In genomic region chr12:92156726-92157125, GRCm38 (mm10) we compare ENCODE assay signal across 23 mouse cellular contexts.
DNase-seq lines count a peak whose midpoint lies in the region; ATAC-seq lines count a peak whose summit lies in the region.
"Had no signal": no experiment of that assay in that cellular context is flagged by ENCODE, and none has a peak within 500 bp of the region (broad histone marks: within the 10 kb centered on the region; RNA-seq: fewer than 3 reads in every experiment).

No protein-coding gene starts in this region.

- no peak overlapping the region for H3K4me2 ChIP-seq in limb, embryonic 13.5 days (replicated peaks)
- H3K4me2 ChIP-seq: embryonic facial prominence, embryonic 12.5 days; forebrain, embryonic 13.5 days; limb, embryonic 15.5 days; liver, embryonic 15.5 days; midbrain, embryonic 13.5 days had no signal

- intact Hi-C loops in gastrocnemius, postnatal 14 days (cut with DNase I; ENCODE audit: low total_unique reads): no loop called here

- peaks cover 6% of the 10 kb centered on the region; the same call in 1 of the 2 replicates for H3K4me1 ChIP-seq in limb, embryonic 13.5 days
- H3K4me1 ChIP-seq in limb, embryonic 10.5 days: no peaks in the 10 kb centered on the region
- H3K4me1 ChIP-seq: embryonic facial prominence, embryonic 12.5 days; limb, embryonic 15.5 days; liver, embryonic 15.5 days had no signal

- H3K4me3 ChIP-seq in limb, embryonic 13.5 days: no peak overlapping the region
- no peak overlapping the region for H3K4me3 ChIP-seq in limb, embryonic 10.5 days
- H3K4me3 ChIP-seq: embryonic facial prominence, embryonic 12.5 days; erythroblast, embryonic 14.5 days; forebrain, embryonic 13.5 days; heart, adult 2 months; left cerebral cortex, adult 2 months; limb, embryonic 15.5 days; liver, embryonic 15.5 days; midbrain, embryonic 13.5 days; myocyte had no signal

- DNase-seq in gastrocnemius, postnatal 14 days: peak; percentile 3
- no peak for DNase-seq in gastrocnemius, adult 18-20 months (ENCODE audit: low spot score)
- DNase-seq in limb, embryonic 10.5 days (ENCODE audit: low spot score): no peak
- DNase-seq in cerebellum, postnatal 14 days: peak; percentile 49 to 62
- peak; percentile 16 to 29 for DNase-seq in kidney, postnatal 36 days
- no peak for DNase-seq in lung, postnatal 4 days
- DNase-seq: B cell, adult 2 months; heart, adult 2 months; heart, postnatal 4 days; thymus, adult 18-20 months; thymus, postnatal 4 days had no signal

- no peak overlapping the region for H3K9ac ChIP-seq in limb, embryonic 13.5 days
- H3K9ac ChIP-seq: embryonic facial prominence, embryonic 12.5 days; forebrain, embryonic 13.5 days; limb, embryonic 15.5 days; liver, embryonic 15.5 days; midbrain, embryonic 13.5 days had no signal

- H3K9me3 ChIP-seq in limb, embryonic 13.5 days: no peaks in the 10 kb centered on the region
- H3K9me3 ChIP-seq in limb, embryonic 10.5 days (replicated peaks): no peaks in the 10 kb centered on the region
- H3K9me3 ChIP-seq: embryonic facial prominence, embryonic 12.5 days; forebrain, embryonic 13.5 days; limb, embryonic 15.5 days; liver, embryonic 15.5 days; midbrain, embryonic 13.5 days had no signal

- no peaks in the 10 kb centered on the region for H3K36me3 ChIP-seq in limb, embryonic 13.5 days
- H3K36me3 ChIP-seq in limb, embryonic 10.5 days: no peaks in the 10 kb centered on the region
- H3K36me3 ChIP-seq: embryonic facial prominence, embryonic 12.5 days; limb, embryonic 15.5 days; liver, embryonic 15.5 days; midbrain, embryonic 13.5 days had no signal

- H3K27me3 ChIP-seq in limb, embryonic 13.5 days: no peaks in the 10 kb centered on the region
- H3K27me3 ChIP-seq in limb, embryonic 10.5 days (ENCODE audit: low read depth, poor library complexity, severe bottlenecking): no peaks in the 10 kb centered on the region
- H3K27me3 ChIP-seq: embryonic facial prominence, embryonic 12.5 days; forebrain, embryonic 13.5 days; limb, embryonic 15.5 days; liver, embryonic 15.5 days; midbrain, embryonic 13.5 days had no signal

- peak; percentile 48; the same call in 1 of the 2 replicates for ATAC-seq in limb, embryonic 13.5 days (ENCODE audit: low FRiP score, low read depth)
- ATAC-seq in megakaryocyte progenitor cell, adult 5-6 weeks (replicated peaks; ENCODE audit: poor library complexity): no peak
- ATAC-seq: forebrain, embryonic 13.5 days; hindbrain, embryonic 16.5 days; intestine, postnatal 0 days; midbrain, embryonic 13.5 days had no signal

- H3K27ac ChIP-seq in limb, embryonic 13.5 days: no peak overlapping the region
- no peak overlapping the region for H3K27ac ChIP-seq in limb, embryonic 10.5 days
- H3K27ac ChIP-seq: embryonic facial prominence, embryonic 12.5 days; forebrain, embryonic 13.5 days; heart, adult 2 months; left cerebral cortex, adult 2 months; limb, embryonic 15.5 days; liver, embryonic 15.5 days; midbrain, embryonic 13.5 days had no signal

Comparison
In these comparisons a context has a peak if more than half of its experiments do, and no peak if none do; other contexts are left out.
1. DNase-seq: peak in gastrocnemius, postnatal 14 days (single experiment), cerebellum, postnatal 14 days (2 of 2) and kidney, postnatal 36 days (2 of 2); none in gastrocnemius, adult 18-20 months (single experiment), limb, embryonic 10.5 days (single experiment) and lung, postnatal 4 days (0 of 2).